Mouse (Mus musculus) brain, adult 10 weeks (tissue): Measurements from ENCODE around the gene Mybbp1a. TPM values are rescaled to one million over a fixed set of nuclear protein-coding genes. Genes with fewer than 3 reads are reported as not detected.

Source experiments
- polyA plus RNA-seq: library from polyadenylated mRNA; stranded (reverse); fragments of 350-450 nt; fragmentation: Illumina TruSeq; extraction: RNeasy Lipid Tissue Mini Kit (QIAGEN cat#74804); gene quantifications from one replicate; pipeline ENCODE4 v1.2.3, GENCODE M21; 2015; ENCODE audit warnings: low read depth, low replicate concordance

Gene Mybbp1a
- polyA plus RNA-seq = 35.8 TPM

DNA sequence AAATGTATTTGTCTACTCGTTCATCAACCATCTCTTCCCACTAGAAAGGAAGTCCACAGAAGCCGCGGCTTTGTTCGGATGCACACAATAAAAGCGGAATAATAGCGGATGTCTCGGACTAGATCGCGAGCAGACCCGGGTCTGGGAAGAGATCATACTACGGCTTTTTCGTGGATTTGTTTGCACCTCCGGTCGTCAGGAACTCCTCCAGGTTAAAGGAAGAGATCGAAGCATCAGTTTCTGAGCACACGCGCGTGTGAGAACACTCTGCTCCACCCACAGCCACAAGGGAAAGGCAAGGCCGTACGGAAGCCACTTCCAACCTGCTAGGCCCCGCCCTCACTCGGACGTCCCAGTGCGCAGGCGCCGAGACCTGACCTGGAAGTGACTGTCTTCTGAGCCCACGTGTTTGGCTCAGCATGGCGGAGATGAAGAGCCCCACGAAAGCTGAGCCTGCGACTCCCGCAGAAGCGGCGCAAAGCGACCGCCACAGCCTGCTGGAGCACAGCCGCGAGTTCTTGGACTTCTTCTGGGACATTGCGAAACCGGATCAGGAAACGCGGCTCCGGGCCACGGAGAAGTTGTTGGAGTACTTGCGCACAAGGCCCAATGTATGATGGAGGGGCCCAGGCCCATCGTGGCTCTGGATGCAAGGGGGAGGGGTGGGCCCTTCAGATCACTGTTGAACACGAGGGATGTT, at the start of gene Mybbp1a:
Mybbp1a (plus strand) TSS at position 391 of the 700 bp plus-strand sequence.

DNA sequence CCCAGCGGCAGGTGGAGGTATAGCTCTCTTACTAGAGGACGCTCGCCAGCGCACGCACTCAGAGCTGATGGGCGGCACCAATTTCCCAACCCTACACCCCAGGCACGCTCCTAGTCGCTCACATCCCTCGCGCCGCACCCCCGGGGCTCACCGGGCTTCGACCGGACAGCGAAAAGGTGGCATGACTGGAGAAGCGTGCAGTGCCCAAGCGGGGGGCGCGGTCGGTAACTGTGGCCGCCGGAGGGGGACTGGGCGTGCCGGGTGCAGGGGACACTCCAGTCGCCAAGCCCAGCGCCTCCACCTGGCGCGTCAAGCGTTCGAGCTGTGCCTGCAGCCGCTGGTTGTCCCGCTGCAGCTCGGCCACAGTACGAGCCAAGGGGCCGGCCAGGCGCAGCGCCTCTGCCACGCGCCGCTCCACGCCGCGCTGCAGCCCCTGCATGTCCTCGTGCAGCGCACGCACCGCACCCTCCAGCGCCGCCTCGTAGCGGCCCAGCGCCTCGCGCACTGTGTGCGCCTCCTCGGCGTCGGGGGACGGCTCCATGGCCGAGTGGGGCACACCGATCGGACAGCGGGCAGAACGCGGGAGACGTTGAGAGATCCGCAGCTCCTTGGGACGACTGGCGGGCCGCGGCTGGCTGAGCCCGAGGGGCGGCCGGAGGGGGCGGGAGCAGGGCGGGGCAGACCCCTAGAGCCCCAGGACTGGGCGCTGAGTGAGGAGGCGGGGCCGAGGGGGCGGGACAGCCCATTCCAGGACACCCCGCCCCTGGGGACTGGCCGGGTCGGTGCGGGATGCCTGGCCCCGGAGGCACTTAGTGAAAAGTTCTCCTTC, 29.8 kb upstream of the Mybbp1a start, which contains the start of gene Smtnl2:
Smtnl2 (minus strand) TSS at position 621 of the 829 bp plus-strand sequence.

GRCm38 (mm10) chr11:72434963-72435693, 6.0 kb upstream of the Mybbp1a start, which contains the start of gene Ggt6:
TSS of gene Ggt6 (plus strand) at chr11:72435526.

GRCm38 (mm10) chr11:72489881-72490301, 48.7 kb downstream of the Mybbp1a start, which contains the start of gene Spns2:
TSS of gene Spns2 (minus strand) at chr11:72489904.

Other genes starting within 250 kb of the Mybbp1a start
- gene Gm43951, start 234.5 kb upstream of the Mybbp1a start, polyA plus RNA-seq = 5.2 TPM
- gene 4933427D14Rik, start 233.9 kb upstream of the Mybbp1a start, polyA plus RNA-seq = 15.1 TPM
- gene Txndc17, start 233.8 kb upstream of the Mybbp1a start, polyA plus RNA-seq = 74.5 TPM
- gene Med31, start 225.8 kb upstream of the Mybbp1a start, polyA plus RNA-seq = 31.6 TPM
- 9.1 TPM for gene Slc13a5, start 174.1 kb upstream of the Mybbp1a start, polyA plus RNA-seq
- 15.3 TPM for gene Xaf1, start 139.7 kb upstream of the Mybbp1a start, polyA plus RNA-seq
- gene Fbxo39, start 126.9 kb upstream of the Mybbp1a start, polyA plus RNA-seq = not detected
- gene Tekt1, start 78.9 kb upstream of the Mybbp1a start, polyA plus RNA-seq = 5.1 TPM
- gene Smtnl2, start 29.6 kb upstream of the Mybbp1a start, polyA plus RNA-seq = 0.65 TPM
- not detected for gene Ggt6, start 5.8 kb upstream of the Mybbp1a start, polyA plus RNA-seq
- 48.4 TPM for gene Spns2, start 48.5 kb downstream of the Mybbp1a start, polyA plus RNA-seq
- gene Spns3, start 109.2 kb downstream of the Mybbp1a start, polyA plus RNA-seq = 0.33 TPM
- gene Ube2g1, start 165.9 kb downstream of the Mybbp1a start, polyA plus RNA-seq = 50.4 TPM
- gene Ankfy1, start 248.7 kb downstream of the Mybbp1a start, polyA plus RNA-seq = 20.8 TPM